Mouse (Mus musculus) forebrain, embryonic 11.5 days (tissue): ENCODE data around the gene C730034F03Rik. TPM values are rescaled to one million over a fixed set of nuclear protein-coding genes. Genes with fewer than 3 reads are reported as not detected.
"Not testable (repeated sequence)": the region's sequence is repeated elsewhere in the genome, so short reads cannot be mapped to it uniquely, and the experiment has no call there.

ENCODE experiments used
- ATAC-seq: fragments of 200-750 bp; cut with Nextera tagmentation; replicated peaks from 2 replicates; pipeline ENCODE4 v1.8.0; 2017; ENCODE audit warnings: moderate TSS enrichment; ENCODE audit not compliant: low FRiP score
- DNase-seq: peaks from one replicate; pipeline ENCODE4 v3.0.0-alpha.2; 2017; ENCODE audit warnings: low spot score
- H3K27ac ChIP-seq: fragments of 300-500 bp; sonication (generic); 2 replicates; pipeline ENCODE4 v1.5.1; 2014; ENCODE audit warnings: low read depth, low read length
- H3K27me3 ChIP-seq: fragments of 300-500 bp; sonication (generic); 2 replicates; pipeline ENCODE4 v1.6.1; 2014; ENCODE audit warnings: mild to moderate bottlenecking, low read length, mixed read lengths; ENCODE audit not compliant: control insufficient read depth, insufficient read depth
- H3K36me3 ChIP-seq: fragments of 300-500 bp; sonication (generic); 2 replicates; pipeline ENCODE4 v1.6.1; 2014; ENCODE audit warnings: mild to moderate bottlenecking, low read length, moderate library complexity, mixed read lengths; ENCODE audit not compliant: control insufficient read depth, insufficient read depth
- H3K4me1 ChIP-seq: fragments of 300-500 bp; sonication (generic); replicated peaks from 2 replicates; pipeline ENCODE4 v1.6.1; 2014; ENCODE audit warnings: low read length, mixed read lengths; ENCODE audit not compliant: control insufficient read depth, insufficient read depth
- H3K4me2 ChIP-seq: fragments of 300-500 bp; sonication (generic); 2 replicates; pipeline ENCODE4 v1.6.1; 2014; ENCODE audit warnings: low read depth, mild to moderate bottlenecking, low read length, moderate library complexity, mixed read lengths; ENCODE audit not compliant: severe bottlenecking
- H3K4me3 ChIP-seq: fragments of 300-500 bp; sonication (generic); 2 replicates; pipeline ENCODE4 v1.5.1; 2014; ENCODE audit warnings: low read depth, low read length
- H3K9ac ChIP-seq: fragments of 300-500 bp; sonication (generic); 2 replicates; pipeline ENCODE4 v1.6.1; 2014; ENCODE audit warnings: low read length
- H3K9me3 ChIP-seq: fragments of 300-500 bp; sonication (generic); 2 replicates; pipeline ENCODE4 v1.6.1; 2016; ENCODE audit warnings: low read length, mixed read lengths; ENCODE audit not compliant: control insufficient read depth
- WGBS: fragments of 180-500 bp; shearing (Covaris S2); extraction: QIAGEN DNeasy Blood & Tissue Kit; methylation state at CpG from one replicate; pipeline ENCODE4 v1.1.7; 2014; 5-methylcytosine and 5-hydroxymethylcytosine counted together
- polyA plus RNA-seq: library from polyadenylated mRNA; unstranded; fragments of >200 nt; fragmentation: Nextera tagmentation; extraction: Ambion mirVana; gene quantifications from 2 replicates; pipeline ENCODE4 v1.2.1, GENCODE M21; 2014

The C730034F03Rik gene
- polyA plus RNA-seq, 1 experiment from 2014 or later = 6.0 TPM

DNA sequence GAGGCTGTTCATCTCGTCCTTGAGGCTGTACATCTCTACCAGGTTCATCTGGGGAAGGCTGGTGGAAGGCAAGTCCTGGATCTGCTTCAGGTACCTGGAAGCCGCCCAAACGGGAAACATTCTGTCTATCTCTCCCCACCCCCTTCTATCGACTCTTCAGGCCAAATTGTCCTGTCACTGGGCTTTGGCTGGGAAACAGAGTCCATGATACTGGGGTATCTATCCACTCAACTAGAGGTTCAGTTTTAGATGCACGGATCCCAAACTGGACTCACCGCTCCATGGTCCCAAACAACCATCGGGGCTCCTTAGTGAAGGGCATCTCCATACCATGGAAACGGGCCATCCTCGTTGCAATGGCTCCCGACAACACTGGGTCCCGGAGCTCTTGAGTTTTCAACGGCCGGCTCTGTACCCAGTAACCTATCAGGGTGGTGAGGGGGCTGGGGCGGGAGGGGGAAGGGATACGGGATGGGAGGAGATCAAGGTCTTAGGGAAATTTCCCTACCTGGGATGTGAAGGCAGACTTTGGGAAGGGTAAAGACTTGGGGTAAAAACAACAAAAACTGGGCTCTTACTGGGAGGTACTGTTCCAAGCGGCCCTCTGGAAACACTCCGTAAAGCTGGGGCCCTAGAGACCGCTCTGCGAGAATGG lies 1.1 kb upstream of the C730034F03Rik start:
- peak overlapping the region; percentile 93 for H3K4me2 ChIP-seq
- H3K9ac ChIP-seq = peak overlapping the region; percentile 79
- 80% methylated on average over 19 of the region's 19 CpGs for WGBS
- H3K27me3 ChIP-seq = no peaks in the 10 kb centered on the region
- peak overlapping the region; percentile 79 for H3K4me3 ChIP-seq
- ATAC-seq = no peak
- H3K27ac ChIP-seq = no peak overlapping the region
- peaks cover 8% of the 10 kb centered on the region; the same call in 1 of the 2 replicates for H3K4me1 ChIP-seq
- H3K36me3 ChIP-seq = no peaks in the 10 kb centered on the region; the same call in 1 of the 2 replicates
- DNase-seq = no peak
- H3K9me3 ChIP-seq = no peaks in the 10 kb centered on the region

DNA sequence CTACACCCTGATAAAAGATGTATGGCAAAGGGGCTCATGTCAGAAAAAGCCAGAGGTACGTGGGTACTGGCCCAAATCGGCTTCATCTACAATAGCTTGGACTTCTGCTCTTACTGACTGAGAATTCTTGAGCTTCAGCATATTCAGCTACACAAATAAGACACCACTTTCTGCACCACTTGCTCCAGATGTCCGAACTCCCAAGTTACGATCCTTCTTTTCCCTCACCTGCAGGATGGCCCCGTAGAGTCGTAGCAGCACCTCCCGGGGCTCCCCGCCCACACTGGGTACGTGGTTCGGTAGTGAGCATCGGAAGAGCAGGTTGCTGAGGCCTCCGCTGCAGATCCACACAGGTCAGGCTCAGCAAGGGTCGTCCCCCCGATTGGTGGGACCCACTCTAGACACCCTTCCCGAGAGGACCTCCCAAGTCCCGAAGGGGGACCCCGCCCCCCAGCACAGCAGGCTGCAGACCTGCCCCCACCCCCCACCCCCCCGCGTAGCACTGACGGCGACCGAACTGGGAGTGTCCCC lies 503 bp upstream of the C730034F03Rik start:
- H3K4me3 ChIP-seq = peak overlapping the region; percentile 79
- peak overlapping the region; percentile 93 for H3K4me2 ChIP-seq
- WGBS = 5% methylated on average over 20 of the region's 22 CpGs
- H3K27me3 ChIP-seq = no peaks in the 10 kb centered on the region
- DNase-seq = no peak
- no peak overlapping the region for H3K27ac ChIP-seq
- H3K36me3 ChIP-seq = no peaks in the 10 kb centered on the region; the same call in 1 of the 2 replicates
- H3K9ac ChIP-seq = peak overlapping the region; percentile 79
- peak; percentile 67 for ATAC-seq
- no peaks in the 10 kb centered on the region for H3K9me3 ChIP-seq
- peaks cover 8% of the 10 kb centered on the region; the same call in 1 of the 2 replicates for H3K4me1 ChIP-seq

GRCm38 (mm10) chr15:89430341-89430740 lies 952 bp downstream of the C730034F03Rik start:
- Histone ChIP-seq H3K36me3 (no peaks in the 10 kb centered on the region; the same call in 1 of the 2 replicates), H3K9me3 (no peaks in the 10 kb centered on the region), H3K4me3 (peak overlapping the region; percentile 79), H3K27me3 (no peaks in the 10 kb centered on the region), H3K4me1 (peaks cover 8% of the 10 kb centered on the region; the same call in 1 of the 2 replicates), H3K9ac (peak overlapping the region; percentile 79), H3K4me2 (peak overlapping the region; percentile 93), H3K27ac (peak overlapping the region; percentile 93)
- 48% methylated on average over 6 of the region's 6 CpGs for WGBS
- DNase-seq (no peak), ATAC-seq (no peak)

GRCm38 (mm10) chr15:89430771-89431170 lies 1.4 kb downstream of the C730034F03Rik start:
- not testable (repeated sequence) for H3K4me1 ChIP-seq, H3K27me3 ChIP-seq, H3K27ac ChIP-seq, H3K9me3 ChIP-seq, H3K36me3 ChIP-seq, ATAC-seq, H3K9ac ChIP-seq, DNase-seq, H3K4me2 ChIP-seq, H3K4me3 ChIP-seq
- 87% methylated on average over 7 of the region's 9 CpGs for WGBS

GRCm38 (mm10) chr15:89431271-89431670 lies 1.9 kb downstream of the C730034F03Rik start:
- H3K4me1 ChIP-seq = peaks cover 8% of the 10 kb centered on the region; the same call in 1 of the 2 replicates
- no peak for DNase-seq
- H3K36me3 ChIP-seq = no peaks in the 10 kb centered on the region; the same call in 1 of the 2 replicates
- H3K27me3 ChIP-seq = no peaks in the 10 kb centered on the region
- H3K27ac ChIP-seq = no peak overlapping the region
- no peak overlapping the region for H3K4me3 ChIP-seq
- no peak overlapping the region for H3K9ac ChIP-seq
- WGBS = 84% methylated on average over 3 of the region's 3 CpGs
- no peak for ATAC-seq
- H3K4me2 ChIP-seq = no peak overlapping the region
- no peaks in the 10 kb centered on the region for H3K9me3 ChIP-seq

DNA sequence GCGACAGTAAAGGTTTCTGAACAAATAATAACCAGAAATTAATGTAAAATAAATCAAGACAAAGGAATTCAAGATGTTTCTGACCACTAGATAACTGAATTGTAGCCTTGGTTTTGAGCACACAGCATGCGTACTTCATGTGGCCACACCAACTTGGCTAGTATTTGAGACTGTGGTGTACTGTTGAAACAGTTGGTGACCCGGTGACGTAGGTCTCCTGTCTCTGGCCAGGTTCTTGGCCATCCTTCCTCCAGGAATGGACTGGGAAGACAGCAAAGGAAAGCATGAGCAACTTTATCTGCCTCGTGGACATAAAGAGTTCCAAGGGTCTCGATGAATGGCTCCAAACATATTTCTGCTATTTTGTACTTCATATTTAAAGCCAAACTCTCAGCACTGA lies 2.4 kb downstream of the C730034F03Rik start:
- Histone ChIP-seq H3K9me3 (no peaks in the 10 kb centered on the region), H3K27ac (no peak overlapping the region), H3K36me3 (no peaks in the 10 kb centered on the region; the same call in 1 of the 2 replicates), H3K4me3 (no peak overlapping the region), H3K27me3 (no peaks in the 10 kb centered on the region), H3K9ac (no peak overlapping the region), H3K4me1 (peaks cover 8% of the 10 kb centered on the region; the same call in 1 of the 2 replicates), H3K4me2 (no peak overlapping the region)
- no peak for ATAC-seq
- 93% methylated on average over 6 of the region's 6 CpGs for WGBS
- DNase-seq = no peak

DNA sequence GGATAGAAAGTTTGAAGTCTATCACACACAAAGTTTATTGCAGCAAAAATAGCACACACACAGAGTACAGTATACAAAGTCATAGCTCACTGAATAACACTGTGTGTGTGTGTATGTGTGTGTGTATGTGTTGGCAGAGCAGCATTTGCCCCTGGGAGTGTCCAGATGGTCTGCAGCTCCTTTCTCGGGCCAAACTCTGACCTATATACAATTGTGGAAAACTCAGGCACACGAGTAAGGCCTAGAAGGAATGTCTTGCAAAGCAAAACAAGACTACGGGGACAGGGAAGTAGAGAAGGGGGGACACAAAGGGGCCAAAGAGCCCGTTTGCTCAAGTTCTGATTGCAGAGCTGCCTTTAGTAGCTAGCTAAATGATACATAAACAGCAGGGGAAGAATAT lies 3.6 kb downstream of the C730034F03Rik start:
- no peak overlapping the region for H3K9ac ChIP-seq
- ATAC-seq (no peak), DNase-seq (no peak)
- H3K4me1 ChIP-seq = peaks cover 8% of the 10 kb centered on the region; the same call in 1 of the 2 replicates
- H3K4me3 ChIP-seq = no peak overlapping the region
- H3K9me3 ChIP-seq = no peaks in the 10 kb centered on the region
- H3K27ac ChIP-seq = no peak overlapping the region
- H3K36me3 ChIP-seq = no peaks in the 10 kb centered on the region; the same call in 1 of the 2 replicates
- 80% methylated on average over 4 of the region's 4 CpGs for WGBS
- no peaks in the 10 kb centered on the region for H3K27me3 ChIP-seq
- H3K4me2 ChIP-seq = no peak overlapping the region

- Histone ChIP-seq H3K27ac (no peak overlapping the region), H3K9me3 (no peaks in the 10 kb centered on the region), H3K4me2 (no peak overlapping the region), H3K27me3 (no peaks in the 10 kb centered on the region), H3K36me3 (no peaks in the 10 kb centered on the region), H3K4me3 (no peak overlapping the region), H3K9ac (no peak overlapping the region), H3K4me1 (no peaks in the 10 kb centered on the region)
- ATAC-seq (no peak), DNase-seq (no peak)
- WGBS = 68% methylated on average over 3 of the region's 3 CpGs
Measured at GRCm38 (mm10) chr15:89434136-89434535, 4.7 kb downstream of the C730034F03Rik start.
